Mouse (Mus musculus): ENCODE results near the gene Stmnd1. TPM values are rescaled to one million over a fixed set of nuclear protein-coding genes. Genes with fewer than 3 reads are reported as not detected.
A peak's percentile ranks its signal among the peaks of the same experiment; 100 is the strongest.
"Not testable (repeated sequence)": the region's sequence is repeated elsewhere in the genome, so short reads cannot be mapped to it uniquely, and the experiment has no call there.

Stmnd1 gene
- polyA plus RNA-seq, 1 experiment from 2014 or later = not detected

- no peak for ATAC-seq (replicated peaks)
- Histone ChIP-seq H3K4me2 (replicated peaks) (no peak overlapping the region), H3K9ac (replicated peaks) (no peak overlapping the region), H3K4me1 (0 out of 2 replicates have a peak, but pooled peaks cover 3% of the 10 kb centered on the region), H3K27ac (replicated peaks) (no peak overlapping the region), H3K36me3 (no peaks in the 10 kb centered on the region), H3K27me3 (no peaks in the 10 kb centered on the region), H3K9me3 (no peaks in the 10 kb centered on the region), H3K4me3 (no peak overlapping the region)
- WGBS = 48% methylated on average over 10 of the region's 10 CpGs
Observed at GRCm38 (mm10) chr13:46310790-46311189, 37.3 kb downstream of the Stmnd1 start.

DNA sequence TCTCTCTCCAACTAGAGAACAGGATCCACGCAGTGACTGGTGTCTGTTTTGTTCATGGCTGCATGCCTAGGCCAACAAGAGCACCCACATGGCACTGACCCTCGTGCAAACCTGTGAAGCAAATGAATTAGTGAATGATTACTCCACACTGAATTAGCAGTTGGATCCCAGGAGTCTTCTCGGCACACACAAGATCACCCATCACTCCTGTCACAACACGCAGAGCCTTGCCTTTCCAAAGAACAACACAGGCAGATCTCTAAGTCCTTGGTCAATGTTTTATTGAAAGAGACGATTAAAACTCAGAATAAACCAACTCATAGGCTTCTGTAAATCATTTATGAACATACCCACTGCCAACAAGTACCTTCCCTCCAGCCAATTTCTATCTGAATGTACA is 39.7 kb downstream of the Stmnd1 start:
- ATAC-seq (replicated peaks) = no peak
- H3K9ac ChIP-seq (replicated peaks) = no peak overlapping the region
- WGBS = 76% methylated on average over 5 of the region's 5 CpGs
- no peak overlapping the region for H3K4me3 ChIP-seq
- H3K27me3 ChIP-seq = no peaks in the 10 kb centered on the region
- no peaks in the 10 kb centered on the region for H3K9me3 ChIP-seq
- H3K4me2 ChIP-seq (replicated peaks) = no peak overlapping the region
- no peaks in the 10 kb centered on the region for H3K36me3 ChIP-seq
- 0 out of 2 replicates have a peak, but pooled peaks cover 3% of the 10 kb centered on the region for H3K4me1 ChIP-seq
- H3K27ac ChIP-seq (replicated peaks) = no peak overlapping the region

GRCm38 (mm10) chr13:46315165-46315564 is 41.6 kb downstream of the Stmnd1 start:
- Histone ChIP-seq H3K27ac (replicated peaks) (no peak overlapping the region), H3K4me2 (replicated peaks) (no peak overlapping the region), H3K4me3 (no peak overlapping the region), H3K4me1 (0 out of 2 replicates have a peak, but pooled peaks cover 3% of the 10 kb centered on the region), H3K9ac (replicated peaks) (no peak overlapping the region), H3K9me3 (no peaks in the 10 kb centered on the region), H3K36me3 (no peaks in the 10 kb centered on the region), H3K27me3 (no peaks in the 10 kb centered on the region)
- ATAC-seq (replicated peaks) = no peak
- WGBS = 92% methylated on average over 7 of the region's 7 CpGs

GRCm38 (mm10) chr13:46326351-46326985 is 52.9 kb downstream of the Stmnd1 start:
- Histone ChIP-seq H3K4me2 (replicated peaks) (no peak overlapping the region), H3K36me3 (no peaks in the 10 kb centered on the region), H3K4me3 (no peak overlapping the region), H3K9me3 (no peaks in the 10 kb centered on the region), H3K4me1 (no peaks in the 10 kb centered on the region), H3K27ac (replicated peaks) (no peak overlapping the region), H3K9ac (replicated peaks) (no peak overlapping the region), H3K27me3 (no peaks in the 10 kb centered on the region)
- no peak for ATAC-seq (replicated peaks)
- 81% methylated on average over 4 of the region's 4 CpGs for WGBS

GRCm38 (mm10) chr13:46335020-46335419 is 61.5 kb downstream of the Stmnd1 start:
- WGBS = 29% methylated on average over 6 of the region's 6 CpGs
- Histone ChIP-seq H3K4me2 (replicated peaks) (no peak overlapping the region), H3K27ac (replicated peaks) (peak overlapping the region; percentile 81)

GRCm38 (mm10) chr13:46336281-46336680 is 62.8 kb downstream of the Stmnd1 start:
- H3K4me2 ChIP-seq (replicated peaks); H3K27ac ChIP-seq (replicated peaks); H3K27me3 ChIP-seq; ATAC-seq (replicated peaks); H3K36me3 ChIP-seq; H3K9ac ChIP-seq (replicated peaks); H3K9me3 ChIP-seq; H3K4me3 ChIP-seq: not testable (repeated sequence)
- WGBS = 81% methylated on average over 1 of the region's 1 CpGs
- peaks cover 16% of the 10 kb centered on the region for H3K4me1 ChIP-seq

More at GRCm38 (mm10) chr13:46335020-46335419, 61.5 kb downstream of the Stmnd1 start:
- Histone ChIP-seq H3K4me1 (peaks cover 16% of the 10 kb centered on the region), H3K36me3 (no peaks in the 10 kb centered on the region), H3K9ac (replicated peaks) (no peak overlapping the region), H3K27me3 (no peaks in the 10 kb centered on the region), H3K9me3 (0 out of 2 replicates have a peak, but pooled peaks cover 2% of the 10 kb centered on the region), H3K4me3 (no peak overlapping the region)
- ATAC-seq (replicated peaks) = peak; percentile 96

DNA sequence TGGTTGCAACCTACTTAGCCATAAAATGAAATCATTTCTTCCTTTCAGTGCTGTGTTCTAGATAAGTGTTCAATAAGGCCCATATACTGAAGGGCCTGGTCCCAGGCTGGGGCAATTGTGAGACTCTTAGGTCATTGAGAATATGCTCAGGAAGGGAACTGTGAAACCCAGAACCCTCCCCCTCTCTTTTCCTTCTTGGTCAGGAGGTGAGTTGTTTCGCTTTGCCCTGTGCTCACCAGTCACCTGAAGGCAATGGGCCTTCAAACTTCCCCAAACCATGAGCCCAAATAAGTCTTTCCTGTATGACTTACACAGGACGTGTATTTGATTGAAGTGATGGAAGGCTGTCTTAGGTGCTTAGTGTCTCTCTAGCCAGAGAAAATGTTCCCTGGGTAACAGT is 64.3 kb downstream of the Stmnd1 start:
- Histone ChIP-seq H3K4me1 (peaks cover 16% of the 10 kb centered on the region), H3K27me3 (no peaks in the 10 kb centered on the region), H3K4me2 (replicated peaks) (no peak overlapping the region), H3K9me3 (no peaks in the 10 kb centered on the region), H3K4me3 (no peak overlapping the region), H3K27ac (replicated peaks) (no peak overlapping the region), H3K36me3 (no peaks in the 10 kb centered on the region), H3K9ac (replicated peaks) (no peak overlapping the region)
- 82% methylated on average over 2 of the region's 2 CpGs for WGBS
- no peak for ATAC-seq (replicated peaks)

GRCm38 (mm10) chr13:46339954-46340353 is 66.4 kb downstream of the Stmnd1 start:
- Histone ChIP-seq H3K27ac (replicated peaks) (no peak overlapping the region), H3K36me3 (no peaks in the 10 kb centered on the region), H3K4me2 (replicated peaks) (no peak overlapping the region), H3K9me3 (no peaks in the 10 kb centered on the region), H3K4me3 (no peak overlapping the region), H3K9ac (replicated peaks) (no peak overlapping the region), H3K4me1 (peaks cover 7% of the 10 kb centered on the region), H3K27me3 (no peaks in the 10 kb centered on the region)
- ATAC-seq (replicated peaks) = no peak
- WGBS = 88% methylated on average over 4 of the region's 4 CpGs

DNA sequence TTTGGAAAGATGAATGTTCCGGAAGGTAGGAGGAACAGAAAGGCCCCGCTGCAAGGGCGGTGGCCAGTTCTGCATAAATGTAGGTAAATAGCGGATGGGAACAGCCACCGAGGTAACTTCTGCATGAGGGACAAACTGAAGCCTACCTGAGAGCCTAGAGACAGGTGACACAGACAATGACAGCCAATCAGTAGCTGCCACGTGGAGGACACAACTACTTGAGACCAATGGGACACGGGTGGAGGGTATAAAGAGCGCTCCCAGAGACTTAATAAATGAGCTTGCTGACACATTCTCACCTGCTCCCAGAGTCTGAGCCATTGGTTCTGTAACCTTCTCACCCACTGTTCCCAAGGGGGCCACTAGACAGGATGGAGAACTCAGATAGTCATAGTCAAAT is 67.1 kb downstream of the Stmnd1 start:
- no peaks in the 10 kb centered on the region for H3K9me3 ChIP-seq
- peaks cover under 1% of the 10 kb centered on the region for H3K4me1 ChIP-seq
- WGBS = 95% methylated on average over 8 of the region's 8 CpGs
- no peak overlapping the region for H3K4me3 ChIP-seq
- H3K36me3 ChIP-seq = no peaks in the 10 kb centered on the region
- H3K27ac ChIP-seq (replicated peaks) = no peak overlapping the region
- no peaks in the 10 kb centered on the region for H3K27me3 ChIP-seq
- ATAC-seq (replicated peaks) = no peak
- no peak overlapping the region for H3K4me2 ChIP-seq (replicated peaks)
- no peak overlapping the region for H3K9ac ChIP-seq (replicated peaks)

DNA sequence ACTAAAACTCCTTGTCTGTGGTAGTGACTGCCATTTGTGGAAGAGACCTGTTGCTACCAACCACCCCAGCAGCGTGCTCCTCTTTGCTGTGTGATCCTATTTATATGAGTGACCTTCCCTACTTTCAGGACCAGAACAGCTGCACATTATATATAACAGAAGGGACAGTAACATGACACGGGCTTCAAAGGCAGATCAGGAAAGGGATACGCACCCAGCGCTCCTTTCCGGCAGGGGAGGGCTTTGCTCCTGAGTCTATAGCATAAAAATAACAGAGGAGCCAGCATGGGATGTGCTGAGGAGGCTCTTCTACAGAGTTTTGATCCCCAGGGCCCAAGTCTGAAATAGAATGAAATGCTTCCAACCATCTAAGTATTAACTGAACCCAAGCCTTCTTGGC is 67.9 kb downstream of the Stmnd1 start:
- H3K27me3 ChIP-seq = no peaks in the 10 kb centered on the region

DNA sequence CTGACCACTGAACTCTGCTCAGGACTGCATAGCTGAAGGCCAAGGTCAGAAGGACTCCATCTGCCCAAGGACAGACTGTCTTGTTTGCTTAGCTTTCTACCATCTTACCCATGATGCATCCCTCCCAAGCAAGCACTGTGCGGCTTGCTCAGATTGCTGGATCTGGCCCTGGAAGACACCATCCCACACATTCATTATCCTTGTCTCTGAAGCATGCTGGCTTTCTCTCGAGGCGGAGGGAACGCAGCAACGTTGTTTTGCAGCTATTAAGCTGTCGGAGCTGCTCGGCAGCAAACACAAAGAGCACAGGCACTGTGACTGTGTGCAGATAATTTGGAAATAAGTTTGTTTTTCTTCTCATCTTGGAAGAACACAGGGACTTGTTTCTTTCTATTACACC is 69.7 kb downstream of the Stmnd1 start:
- Histone ChIP-seq H3K36me3 (no peaks in the 10 kb centered on the region), H3K4me1 (no peaks in the 10 kb centered on the region), H3K9ac (replicated peaks) (no peak overlapping the region), H3K4me3 (no peak overlapping the region), H3K4me2 (replicated peaks) (no peak overlapping the region), H3K9me3 (no peaks in the 10 kb centered on the region), H3K27me3 (no peaks in the 10 kb centered on the region), H3K27ac (replicated peaks) (no peak overlapping the region)
- 52% methylated on average over 7 of the region's 7 CpGs for WGBS
- no peak for ATAC-seq (replicated peaks)

More for the DNA sequence above, 67.9 kb downstream of the Stmnd1 start:
- WGBS = 87% methylated on average over 5 of the region's 5 CpGs
- Histone ChIP-seq H3K27ac (replicated peaks) (no peak overlapping the region), H3K4me3 (no peak overlapping the region), H3K4me2 (replicated peaks) (no peak overlapping the region), H3K36me3 (no peaks in the 10 kb centered on the region), H3K4me1 (no peaks in the 10 kb centered on the region), H3K9me3 (no peaks in the 10 kb centered on the region), H3K9ac (replicated peaks) (no peak overlapping the region)
- ATAC-seq (replicated peaks) = no peak

GRCm38 (mm10) chr13:46346830-46347512 is 73.5 kb downstream of the Stmnd1 start:
- Histone ChIP-seq H3K9me3 (no peaks in the 10 kb centered on the region), H3K36me3 (no peaks in the 10 kb centered on the region), H3K27ac (replicated peaks) (no peak overlapping the region), H3K4me3 (no peak overlapping the region), H3K4me2 (replicated peaks) (no peak overlapping the region), H3K27me3 (no peaks in the 10 kb centered on the region), H3K4me1 (peaks cover 13% of the 10 kb centered on the region), H3K9ac (replicated peaks) (no peak overlapping the region)
- 87% methylated on average over 10 of the region's 10 CpGs for WGBS
- ATAC-seq (replicated peaks) = no peak
